Mouse (Mus musculus): Measurements from ENCODE around the gene Adgrl2. TPM values are rescaled to one million over a fixed set of nuclear protein-coding genes. Genes with fewer than 3 reads are reported as not detected.

Adgrl2 gene
- total and polyA plus RNA-seq, 3 experiments, result not detected

GRCm38 (mm10) chr3:148960215-148960614, 30.1 kb downstream of the Adgrl2 start:
- Histone ChIP-seq H3K27ac (ENCODE audit: control insufficient read depth, low read depth, low read length) (no peak overlapping the region), H3K4me3 (ENCODE audit: control insufficient read depth in 1 of 2, insufficient read depth in 1 of 2, low read depth in 2 of 2, low read length in 2 of 2) (no peak overlapping the region), H3K9ac (ENCODE audit: control insufficient read depth, low read depth, low read length, poor library complexity, severe bottlenecking) (no peak overlapping the region), H3K4me1 (ENCODE audit: control insufficient read depth in 1 of 2, insufficient read depth in 2 of 2, low read length in 2 of 2) (no peaks in the 10 kb centered on the region), H3K27me3 (ENCODE audit: control insufficient read depth in 1 of 2, insufficient read depth in 2 of 2, low read length in 2 of 2) (no peaks in the 10 kb centered on the region), H3K36me3 (ENCODE audit: control insufficient read depth in 1 of 2, insufficient read depth in 2 of 2, low read length in 2 of 2) (no peaks in the 10 kb centered on the region), H3K79me2 (ENCODE audit: control insufficient read depth, insufficient read depth, low read length, poor library complexity) (no peaks in the 10 kb centered on the region), H3K9me3 (replicated peaks; ENCODE audit: insufficient read depth, low read length) (no peaks in the 10 kb centered on the region)
- TF ChIP-seq KAT2A (conservative IDR thresholded peaks at IDR 0.05; ENCODE audit: low read depth, low read length) (no peak), TBP (IDR thresholded peaks at IDR 0.05; ENCODE audit: low read depth, low read length) (no peak), ZMIZ1 (IDR thresholded peaks at IDR 0.05; ENCODE audit: low read depth, low read length) (no peak), MAFK (IDR thresholded peaks at IDR 0.05; ENCODE audit: borderline replicate concordance, low read depth, low read length) (no peak), RAD21 (IDR thresholded peaks at IDR 0.05; ENCODE audit: low read depth, low read length) (no peak), MYB (IDR thresholded peaks at IDR 0.05; ENCODE audit: low read depth, low read length) (no peak), CHD2 (IDR thresholded peaks at IDR 0.05; ENCODE audit: low read length) (no peak), MAZ (IDR thresholded peaks at IDR 0.05; ENCODE audit: low read depth, low read length) (no peak), CTCF (IDR thresholded peaks at IDR 0.05 in 2 of 3, conservative IDR thresholded peaks at IDR 0.05 in 1 of 3; ENCODE audit: control insufficient read depth in 1 of 3, insufficient read depth in 1 of 3, low read depth in 2 of 3, low read length in 3 of 3, poor library complexity in 1 of 3, severe bottlenecking in 1 of 3) (no peak), TAL1 (IDR thresholded peaks at IDR 0.05; ENCODE audit: low read length) (no peak), ZKSCAN1 (IDR thresholded peaks at IDR 0.05; ENCODE audit: low read depth, low read length) (no peak)
- DNase-seq (ENCODE audit: low read depth, low spot score), result no peak

GRCm38 (mm10) chr3:148959327-148960025, 30.9 kb downstream of the Adgrl2 start:
- no peaks in the 10 kb centered on the region for H3K4me1 ChIP-seq (ENCODE audit: control insufficient read depth in 1 of 2, insufficient read depth in 2 of 2, low read length in 2 of 2)
- H3K27ac ChIP-seq (ENCODE audit: control insufficient read depth, low read depth, low read length), result no peak overlapping the region
- TF ChIP-seq E2F4 (IDR thresholded peaks at IDR 0.05; ENCODE audit: borderline replicate concordance, low read depth, low read length), result no peak
- no peak for TF ChIP-seq UBTF (IDR thresholded peaks at IDR 0.05; ENCODE audit: borderline replicate concordance, insufficient read depth, low read depth, low read length)
- TF ChIP-seq GATA1 (IDR thresholded peaks at IDR 0.05; ENCODE audit: low read depth, low read length), result no peak
- no peak for TF ChIP-seq TCF12 (IDR thresholded peaks at IDR 0.05; ENCODE audit: low read depth, low read length)
- TF ChIP-seq POLR2AphosphoS2 (IDR thresholded peaks at IDR 0.05; ENCODE audit: low read length), result no peak
- no peak for TF ChIP-seq CTCF (IDR thresholded peaks at IDR 0.05 in 2 of 3, conservative IDR thresholded peaks at IDR 0.05 in 1 of 3; ENCODE audit: control insufficient read depth in 1 of 3, insufficient read depth in 1 of 3, low read depth in 2 of 3, low read length in 3 of 3, poor library complexity in 1 of 3, severe bottlenecking in 1 of 3)
- TF ChIP-seq TAL1 (IDR thresholded peaks at IDR 0.05; ENCODE audit: low read length), result no peak
- no peak for TF ChIP-seq NRF1 (IDR thresholded peaks at IDR 0.05; ENCODE audit: insufficient read depth, low read depth, low read length, poor library complexity, severe bottlenecking)
- no peak for TF ChIP-seq MEF2A (IDR thresholded peaks at IDR 0.05; ENCODE audit: extremely low read depth, insufficient replicate concordance, low read depth, low read length, poor library complexity, severe bottlenecking)
- TF ChIP-seq ZC3H11A (IDR thresholded peaks at IDR 0.05; ENCODE audit: low read depth, low read length), result no peak
- TF ChIP-seq USF1 (IDR thresholded peaks at IDR 0.05; ENCODE audit: low read depth, low read length), result no peak
- no peak for TF ChIP-seq MYC (IDR thresholded peaks at IDR 0.05; ENCODE audit: low read depth, low read length)
- no peak for TF ChIP-seq ELF1 (IDR thresholded peaks at IDR 0.05; ENCODE audit: low read depth, low read length)
- no peak for TF ChIP-seq NELFE (IDR thresholded peaks at IDR 0.05; ENCODE audit: low read depth, low read length)
- no peaks in the 10 kb centered on the region for H3K9me3 ChIP-seq (replicated peaks; ENCODE audit: insufficient read depth, low read length)
- no peak for DNase-seq (ENCODE audit: low read depth, low spot score)
- no peak overlapping the region for H3K4me3 ChIP-seq (ENCODE audit: control insufficient read depth in 1 of 2, insufficient read depth in 1 of 2, low read depth in 2 of 2, low read length in 2 of 2)
- no peak overlapping the region for H3K9ac ChIP-seq (ENCODE audit: control insufficient read depth, low read depth, low read length, poor library complexity, severe bottlenecking)
- no peaks in the 10 kb centered on the region for H3K27me3 ChIP-seq (ENCODE audit: control insufficient read depth in 1 of 2, insufficient read depth in 2 of 2, low read length in 2 of 2)
- no peaks in the 10 kb centered on the region for H3K36me3 ChIP-seq (ENCODE audit: control insufficient read depth in 1 of 2, insufficient read depth in 2 of 2, low read length in 2 of 2)
- no peaks in the 10 kb centered on the region for H3K79me2 ChIP-seq (ENCODE audit: control insufficient read depth, insufficient read depth, low read length, poor library complexity)

All from MEL (cell line).